Mouse (Mus musculus) liver, adult 2 months (tissue): ENCODE measurements around the gene Sohlh1.

Source experiments
- CTCF ChIP-seq: fragments of 200-500 bp; IDR thresholded peaks from 2 replicates; pipeline ENCODE4 v1.5.1; 2011; ENCODE audit warnings: low read depth, low read length, control low read depth
- POLR2A ChIP-seq: fragments of 200-500 bp; IDR thresholded peaks from 2 replicates; pipeline ENCODE4 v1.6.1; 2011; ENCODE audit warnings: low read length, control low read depth; ENCODE audit not compliant: insufficient read depth; ENCODE audit errors: extremely low read depth

GRCm38 (mm10) chr2:25811711-25812110 is 35.3 kb downstream of the Sohlh1 start:
- TF ChIP-seq CTCF, result no peak
- no peak for TF ChIP-seq POLR2A
